Mouse (Mus musculus) adrenal gland, postnatal 36 days (tissue): ENCODE measurements around the gene 1700001P01Rik. TPM values are rescaled to one million over a fixed set of nuclear protein-coding genes. Genes with fewer than 3 reads are reported as not detected.
A peak's percentile ranks its signal among the peaks of the same experiment; 100 is the strongest.

Experiments
- DNase-seq, 2 experiments: peaks; one replicate each; pipeline ENCODE4 v3.0.0; 2021; ENCODE audit warnings: mixed read lengths in 1 of 2
- total RNA-seq, 2 experiments: library from RNA; stranded (reverse); gene quantifications; 2 replicates each; pipeline ENCODE4 v1.2.3; 2021

Gene 1700001P01Rik
- total RNA-seq, 2 experiments from 2014 or later, result not detected

DNA sequence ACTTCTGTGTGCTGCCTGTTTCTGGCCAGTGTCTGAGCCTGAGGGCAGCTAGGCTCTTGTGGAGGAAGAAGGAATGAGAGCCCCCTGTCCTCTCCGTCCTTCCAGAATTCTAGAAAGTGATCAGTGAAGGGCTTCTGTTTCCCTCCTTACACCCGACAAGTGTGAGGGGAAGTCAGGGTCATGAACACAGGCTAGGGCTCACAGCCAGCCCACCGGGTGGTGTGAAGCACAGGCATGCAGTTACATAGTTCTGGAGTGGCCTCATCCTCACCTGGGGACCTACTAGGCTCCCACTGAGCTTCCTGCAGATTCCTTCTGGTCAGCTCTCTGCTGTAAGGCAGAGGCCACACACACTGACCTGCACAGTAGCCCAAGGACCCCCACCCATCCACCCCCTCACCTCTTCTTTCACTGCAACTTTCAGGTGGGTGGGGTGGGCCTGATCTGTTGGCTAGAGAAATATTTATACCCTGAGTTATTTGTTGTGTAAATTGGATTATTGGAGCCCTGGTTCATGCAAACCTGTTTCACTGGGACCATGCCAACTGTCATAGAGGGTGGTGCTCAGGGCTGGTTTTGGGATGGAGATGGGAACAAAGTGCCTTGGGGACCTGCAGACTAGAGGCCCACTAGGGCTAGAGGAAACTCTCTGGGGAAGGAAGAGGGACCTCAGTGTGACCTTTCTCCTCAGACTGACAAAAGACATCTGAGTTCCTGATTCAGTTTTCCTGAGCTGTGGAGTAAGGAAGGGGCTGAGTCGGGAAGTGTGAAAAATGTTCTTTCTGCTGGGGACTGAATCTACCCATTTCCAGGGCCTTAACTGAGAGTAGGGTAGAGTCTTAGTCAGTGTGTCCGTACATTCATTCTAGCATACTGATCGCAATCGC is 33.8 kb upstream of the 1700001P01Rik start:
- no peak for DNase-seq

DNA sequence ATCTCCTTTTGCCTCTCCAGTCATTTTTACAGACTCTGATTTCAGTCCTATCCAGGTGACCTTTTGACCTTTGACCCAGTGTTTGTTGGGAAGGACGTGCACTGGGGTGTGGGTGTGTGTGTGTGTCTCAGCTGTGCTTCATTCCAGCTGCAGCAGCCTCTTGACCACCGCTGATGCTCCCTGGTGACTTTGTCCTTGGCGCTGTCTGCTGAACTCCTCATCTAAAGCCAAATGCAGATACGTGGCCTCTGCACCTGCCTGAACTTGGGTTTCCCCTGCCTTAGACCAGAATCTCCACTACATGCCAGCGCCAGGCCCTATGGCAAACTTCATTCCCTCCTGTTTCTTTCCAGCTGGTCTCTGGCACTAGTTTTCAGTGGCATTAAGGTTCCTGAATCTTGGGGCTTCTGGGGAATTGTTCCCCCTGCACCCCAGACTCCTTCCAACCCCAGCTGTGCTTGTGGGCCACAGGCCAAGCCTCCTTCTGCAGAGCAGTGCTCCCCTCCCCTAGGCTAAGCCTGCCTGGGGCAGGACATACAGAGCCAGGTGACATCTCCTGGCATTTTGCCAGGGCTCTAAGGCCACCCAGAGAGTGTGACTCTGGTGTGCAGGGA is 33.0 kb upstream of the 1700001P01Rik start:
- peak in 1 of 2 experiments; percentile 64 for DNase-seq

GRCm38 (mm10) chr11:97808093-97808492 is 32.4 kb upstream of the 1700001P01Rik start:
- peak in 1 of 2 experiments; percentile 52 for DNase-seq

DNA sequence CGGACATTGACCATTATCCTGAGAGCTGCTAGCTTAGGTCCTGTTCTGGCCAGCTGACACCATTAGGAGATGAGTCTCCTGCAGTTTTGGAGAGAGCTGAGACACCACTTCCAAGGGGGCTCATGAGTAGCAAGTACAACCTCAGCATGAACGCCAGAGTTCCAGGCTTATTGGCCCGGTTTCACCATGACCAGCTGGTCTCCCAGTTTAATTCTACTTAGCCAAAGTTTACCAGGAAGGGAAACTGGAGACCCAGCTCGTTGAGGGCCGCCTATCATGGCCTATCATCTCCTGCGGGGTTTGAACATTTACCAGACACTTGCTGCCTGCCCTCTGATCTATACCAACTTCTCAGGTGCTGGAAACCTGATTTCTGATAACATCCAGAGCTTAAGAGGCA is 31.9 kb upstream of the 1700001P01Rik start:
- no peak for DNase-seq

GRCm38 (mm10) chr11:97806613-97806964 is 30.9 kb upstream of the 1700001P01Rik start:
- no peak for DNase-seq

DNA sequence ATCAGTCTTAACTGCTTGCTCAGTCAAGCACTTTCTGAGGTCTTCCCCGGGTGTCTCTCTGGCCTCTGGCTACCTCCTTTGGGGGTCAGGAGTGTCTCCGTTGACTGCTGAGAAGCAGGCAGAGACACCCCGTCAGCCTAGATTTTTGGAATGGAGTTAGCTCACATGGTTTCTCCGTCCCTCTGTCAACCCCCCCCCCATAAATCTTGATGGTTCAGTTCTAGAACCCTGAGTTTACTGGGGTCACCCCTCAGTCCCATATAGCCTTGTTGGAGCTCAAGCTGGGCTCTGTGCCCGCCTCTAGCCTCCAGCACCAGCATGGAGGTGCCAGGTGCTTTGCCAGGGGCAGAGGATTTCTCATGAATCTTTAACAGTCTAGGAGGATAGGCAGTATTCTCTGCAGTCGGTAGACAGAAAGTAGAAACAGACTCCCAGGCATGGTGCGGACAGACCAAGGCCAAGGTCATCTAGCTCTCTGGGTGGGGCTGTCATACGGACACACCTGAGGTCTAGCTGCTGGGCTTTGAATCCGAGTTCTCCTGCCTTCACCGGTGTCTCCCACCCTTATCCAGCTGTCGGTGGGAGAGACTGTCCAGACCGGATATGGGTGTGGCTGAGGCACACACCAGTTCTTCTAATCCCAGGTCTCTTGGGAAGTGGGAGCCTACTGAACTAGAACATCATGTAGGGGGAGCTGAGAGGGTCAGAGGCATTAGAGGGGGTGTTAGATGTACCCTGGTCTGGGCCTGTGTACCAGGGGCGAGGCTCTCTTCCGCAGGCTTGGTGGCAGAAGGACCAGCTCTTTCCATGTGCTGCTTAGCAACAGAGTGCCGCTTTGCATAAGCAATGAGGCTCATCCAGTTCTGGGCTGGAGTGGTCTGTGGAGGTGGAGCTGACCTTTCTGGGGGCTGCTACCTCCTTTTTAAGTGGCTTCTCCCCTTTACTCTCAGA is 30.2 kb upstream of the 1700001P01Rik start:
- no peak for DNase-seq

- peak; percentile 64 to 71 for DNase-seq
Observed at GRCm38 (mm10) chr11:97804841-97805661, 29.3 kb upstream of the 1700001P01Rik start.

DNA sequence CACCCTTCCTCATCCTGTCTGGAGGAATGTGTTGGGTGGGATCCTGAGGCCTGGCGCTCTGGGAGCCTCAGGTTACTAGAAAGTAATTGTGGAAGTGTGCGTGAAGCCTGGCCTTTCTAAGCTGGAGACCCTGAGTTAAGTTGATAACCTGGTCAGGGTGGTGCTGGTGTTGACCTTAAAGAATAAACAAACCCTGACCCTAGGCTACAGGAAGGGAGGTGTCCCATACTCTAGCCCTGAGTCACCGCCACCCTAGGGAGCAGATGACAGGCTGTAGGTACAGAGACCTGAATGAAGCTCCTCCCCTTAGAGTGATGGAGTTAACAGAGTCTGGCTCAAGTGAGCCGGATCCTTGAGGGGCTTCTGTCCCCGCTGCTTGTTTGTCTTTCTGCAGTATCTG is 28.1 kb upstream of the 1700001P01Rik start:
- no peak for DNase-seq

DNA sequence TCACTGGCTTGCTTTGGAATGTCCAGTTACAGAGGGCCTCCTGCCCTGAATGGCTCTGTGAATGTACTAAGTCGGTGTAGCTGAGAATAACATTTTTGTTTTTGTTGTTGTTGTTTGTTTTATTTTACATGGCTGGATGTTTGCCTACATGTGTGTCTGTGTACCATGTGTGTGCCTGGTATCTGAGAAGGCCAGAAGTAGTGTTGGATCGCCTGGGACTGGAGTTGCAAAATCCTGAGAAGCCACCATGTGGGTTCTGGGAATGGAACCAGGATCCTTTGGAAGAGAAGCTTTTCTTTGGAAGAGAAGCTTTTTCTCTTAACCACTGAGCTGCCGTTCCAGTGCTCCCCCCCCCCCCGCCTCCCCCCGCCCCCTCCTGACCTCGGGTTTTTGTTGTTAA is 26.8 kb upstream of the 1700001P01Rik start:
- DNase-seq, result no peak

DNA sequence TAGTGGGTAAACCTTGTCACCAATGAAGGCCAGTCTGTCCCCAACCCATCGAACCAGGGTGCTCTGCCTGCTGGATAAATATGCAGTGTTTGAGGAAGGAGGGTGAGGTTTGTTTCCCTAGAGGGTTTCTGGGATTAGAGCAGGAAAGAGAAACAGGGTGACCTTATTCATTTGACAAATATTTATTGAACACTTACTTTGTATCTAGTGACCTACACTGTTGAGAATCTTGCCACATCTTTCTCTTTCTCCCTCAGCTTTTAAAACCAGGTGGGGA is 26.4 kb upstream of the 1700001P01Rik start:
- no peak for DNase-seq

DNA sequence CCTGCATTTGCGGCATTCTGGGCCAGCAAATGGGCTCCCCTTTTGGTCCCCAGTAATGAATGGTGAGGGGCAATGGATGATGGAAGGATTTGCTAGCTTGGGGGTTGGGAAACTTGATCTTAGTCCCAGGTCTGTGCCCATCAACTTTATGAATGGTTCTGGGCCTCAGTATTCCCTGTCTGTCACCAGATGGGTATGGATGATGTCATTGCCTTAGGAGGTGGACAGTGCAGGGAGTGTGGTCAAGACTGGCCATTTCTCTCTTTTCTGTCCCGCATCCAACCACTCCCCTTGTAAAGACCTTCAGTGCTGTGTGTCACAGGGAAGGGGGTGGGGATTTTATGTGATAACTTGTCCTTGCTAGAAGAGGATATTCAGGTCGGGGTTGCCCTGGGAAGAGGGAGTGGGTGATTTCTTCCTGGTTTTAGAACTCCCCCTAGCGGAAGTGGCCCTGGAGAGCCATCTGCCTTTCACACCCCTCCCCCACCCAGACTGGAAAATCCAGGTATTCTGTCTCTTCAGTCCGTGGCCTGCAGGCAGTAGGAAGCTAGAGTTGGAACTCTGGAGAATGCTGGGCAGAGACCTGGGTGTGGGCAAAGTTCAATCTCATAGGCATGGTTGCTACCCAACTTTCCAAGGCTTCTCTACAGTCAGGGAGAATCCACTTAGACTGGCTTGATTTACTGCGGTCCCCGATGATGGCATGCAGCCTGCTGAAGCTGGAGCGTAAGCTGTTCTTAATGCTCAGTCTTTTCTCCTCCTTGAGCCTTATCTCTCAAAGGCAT is 25.9 kb upstream of the 1700001P01Rik start:
- DNase-seq, result peak; percentile 75 to 77

- DNase-seq, result peak; percentile 55 to 67
Observed at GRCm38 (mm10) chr11:97800691-97801408, 25.1 kb upstream of the 1700001P01Rik start.

DNA sequence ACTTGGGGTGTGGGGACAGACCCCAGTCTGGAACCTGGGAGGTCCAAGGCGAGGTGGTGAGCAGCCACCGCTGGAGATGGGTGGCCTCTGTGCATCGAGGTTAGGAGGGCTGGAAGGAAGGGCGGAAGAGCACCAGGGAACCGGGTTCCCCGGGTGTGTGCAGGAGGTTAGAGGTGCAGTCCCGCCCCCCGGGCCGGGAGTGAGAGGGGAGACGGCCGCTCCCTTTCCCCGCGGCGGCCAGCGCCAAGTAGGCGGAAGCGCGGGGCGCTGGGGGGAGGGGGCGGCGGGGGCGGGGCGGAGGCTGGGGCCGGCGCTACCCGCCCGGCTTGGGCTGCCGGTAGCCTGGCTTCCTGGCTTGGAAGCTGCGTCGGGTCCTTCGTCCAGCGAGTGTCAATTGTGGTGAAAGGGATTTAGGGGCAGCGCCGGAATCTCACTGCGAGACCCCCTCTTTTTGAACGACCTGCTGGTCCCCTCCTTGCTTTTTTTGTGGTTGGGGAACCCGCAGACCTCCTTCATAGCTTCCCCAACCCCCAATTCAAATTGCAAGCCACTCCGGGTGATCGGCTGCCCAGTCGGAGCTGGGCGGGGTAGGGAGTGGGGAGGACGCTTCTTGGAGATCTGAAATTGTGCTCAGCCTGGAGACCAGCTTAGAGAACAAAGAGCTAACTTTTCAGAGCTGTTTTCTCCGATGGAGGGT is 24.4 kb upstream of the 1700001P01Rik start:
- peak; percentile 84 to 92 for DNase-seq

DNA sequence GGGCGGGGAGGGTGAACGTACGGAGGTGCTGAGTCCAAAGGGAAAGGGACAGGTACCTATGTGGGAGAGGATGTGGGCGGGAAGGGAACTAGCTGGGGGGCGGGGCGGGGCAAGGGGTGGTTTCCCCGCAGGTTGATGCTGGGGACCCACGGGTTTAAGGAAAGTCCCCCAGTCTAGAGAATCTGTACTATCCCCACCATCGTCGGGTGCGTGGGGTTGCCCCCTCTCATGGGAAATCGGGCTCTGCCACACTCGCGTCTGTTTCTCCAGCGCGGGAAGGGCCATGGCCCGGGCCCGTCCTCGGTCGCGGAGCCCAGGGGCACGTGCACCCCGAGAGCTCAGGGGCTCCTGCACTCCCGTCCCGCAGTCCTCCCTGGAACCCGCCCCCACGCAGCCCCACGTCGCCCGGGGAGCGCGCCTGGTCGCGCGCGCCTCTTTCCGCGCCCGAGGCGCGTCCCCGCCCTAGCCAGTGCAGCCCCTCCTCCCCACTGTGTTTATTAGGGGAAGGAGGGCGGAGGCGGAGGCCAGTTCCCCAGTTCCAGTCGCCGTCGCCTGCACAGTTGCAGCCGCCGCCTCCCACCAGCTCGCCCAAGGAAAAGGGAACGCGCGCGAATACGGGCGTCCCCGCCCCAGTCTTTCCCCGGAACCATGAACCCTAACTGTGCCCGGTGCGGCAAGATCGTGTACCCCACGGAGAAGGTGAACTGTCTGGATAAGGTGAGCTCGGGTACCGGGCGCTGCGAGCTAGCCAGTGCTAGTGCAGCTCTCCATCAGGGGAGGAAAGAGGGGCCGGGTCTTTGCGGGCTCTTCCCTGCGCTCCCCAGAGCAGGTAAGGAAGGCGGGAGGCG is 23.7 kb upstream of the 1700001P01Rik start:
- peak; percentile 91 to 92 for DNase-seq

DNA sequence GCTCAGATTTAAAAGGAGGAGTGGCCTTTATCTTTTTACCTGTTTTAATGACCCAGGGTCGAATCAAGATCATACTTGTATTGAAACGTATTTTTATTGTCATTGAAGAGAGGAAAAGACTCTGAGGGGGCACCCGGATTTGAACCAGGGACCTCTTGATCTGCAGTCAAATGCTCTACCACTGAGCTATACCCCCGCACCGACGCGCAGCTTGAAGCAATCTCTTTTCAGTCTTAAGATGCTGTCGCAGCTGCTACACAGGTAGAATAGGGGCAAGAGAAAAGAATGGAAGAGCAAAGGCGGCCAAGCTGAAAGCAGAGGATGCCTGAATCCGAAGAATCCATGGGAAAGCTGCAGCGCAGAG is 23.0 kb upstream of the 1700001P01Rik start, which contains the start of gene Lasp1:
TSS of gene Lasp1 (plus strand) at position 219 of the 364 bp plus-strand sequence.
- DNase-seq, result peak; percentile 91 to 92

- no peak for DNase-seq
Observed at GRCm38 (mm10) chr11:97798083-97798435, 22.3 kb upstream of the 1700001P01Rik start.

DNA sequence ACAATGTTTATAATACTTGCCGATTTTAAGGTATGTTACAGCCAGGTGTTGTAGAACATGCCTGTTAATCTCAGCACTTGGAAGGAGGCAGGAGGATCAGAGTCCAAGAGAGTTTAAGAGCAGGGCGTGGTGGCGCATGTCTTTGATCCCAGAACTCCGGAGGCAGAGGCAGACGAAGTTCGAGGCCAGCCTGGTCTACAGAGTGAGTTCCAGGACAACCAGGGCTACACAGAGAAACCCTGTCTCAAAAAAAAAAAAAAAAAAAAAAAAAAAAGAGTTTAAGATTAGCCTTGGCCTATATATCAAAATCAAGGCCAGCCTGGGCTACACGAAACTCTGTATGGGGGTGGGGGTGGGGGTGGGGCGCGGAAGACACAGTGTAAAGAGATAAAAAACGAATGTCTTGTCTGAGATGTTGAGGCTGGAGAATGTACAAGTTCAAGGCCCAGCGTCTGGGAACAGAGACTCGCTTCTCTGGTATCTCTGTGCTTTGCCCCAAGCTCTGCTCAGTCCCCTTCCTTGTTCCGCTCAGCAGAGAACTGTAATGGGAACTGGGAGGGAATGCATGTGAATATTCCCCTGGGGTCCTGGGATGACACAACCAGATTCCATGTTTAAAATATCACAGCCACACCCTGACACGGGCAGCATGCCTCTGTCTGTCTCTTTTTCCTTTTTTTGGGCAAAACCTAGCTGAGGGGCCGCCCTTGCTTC is 21.8 kb upstream of the 1700001P01Rik start:
- no peak for DNase-seq

DNA sequence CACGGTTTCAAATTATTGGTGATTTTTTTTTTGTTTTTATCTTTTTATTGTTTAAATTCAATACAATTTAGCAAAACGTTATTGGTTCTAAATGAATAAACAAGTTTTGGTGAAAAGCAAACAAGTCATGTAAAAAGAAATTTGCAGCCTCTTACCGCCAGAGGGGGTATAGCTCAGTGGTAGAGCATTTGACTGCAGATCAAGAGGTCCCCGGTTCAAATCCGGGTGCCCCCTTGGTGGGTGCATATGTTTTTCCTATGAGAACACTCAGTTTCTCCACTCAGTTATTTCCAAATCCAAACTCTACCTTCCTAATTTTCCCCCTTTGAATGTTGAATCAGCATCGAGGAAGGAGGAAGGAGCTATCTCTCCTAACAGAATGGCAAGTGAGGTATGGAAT is 21.2 kb upstream of the 1700001P01Rik start:
- DNase-seq, result peak; percentile 78 to 85
